Mouse (Mus musculus) ES-Bruce4 (cell line): ENCODE results near the gene Dctn3. TPM values are rescaled to one million over a fixed set of nuclear protein-coding genes. Genes with fewer than 3 reads are reported as not detected.
"Not testable (repeated sequence)": the region's sequence is repeated elsewhere in the genome, so short reads cannot be mapped to it uniquely, and the experiment has no call there.

Source experiments
- H3K27ac ChIP-seq: 2 replicates; pipeline ENCODE4 v1.5.1; 2012; ENCODE audit warnings: low read length, inconsistent platforms; ENCODE audit not compliant: insufficient read depth
- H3K27me3 ChIP-seq: 2 replicates; pipeline ENCODE4 v1.6.1; 2012; ENCODE audit warnings: mild to moderate bottlenecking, low read length, inconsistent platforms; ENCODE audit not compliant: control insufficient read depth, poor library complexity, insufficient read depth, severe bottlenecking
- H3K36me3 ChIP-seq: 2 replicates; pipeline ENCODE4 v1.6.1; 2012; ENCODE audit warnings: inconsistent platforms, mild to moderate bottlenecking, low read length, moderate library complexity; ENCODE audit not compliant: control insufficient read depth, poor library complexity, insufficient read depth, severe bottlenecking
- H3K4me1 ChIP-seq: one replicate; pipeline ENCODE4 v1.8.1; 2011; ENCODE audit warnings: low read length; ENCODE audit not compliant: control insufficient read depth, insufficient read depth
- H3K4me3 ChIP-seq: 2 replicates; pipeline ENCODE4 v1.5.1; 2011; ENCODE audit warnings: low read depth, mild to moderate bottlenecking, low read length
- H3K9ac ChIP-seq: 2 replicates; pipeline ENCODE4 v1.6.1; 2012; ENCODE audit warnings: low read depth, mild to moderate bottlenecking, inconsistent platforms; ENCODE audit not compliant: poor library complexity, severe bottlenecking
- H3K9me3 ChIP-seq: replicated peaks from 2 replicates; pipeline ENCODE4 v1.6.1; 2012; ENCODE audit warnings: mild to moderate bottlenecking, low read length, inconsistent platforms; ENCODE audit not compliant: control insufficient read depth, poor library complexity, insufficient read depth, severe bottlenecking
- CTCF ChIP-seq: IDR thresholded peaks from one replicate; pipeline ENCODE4 v1.8.1; 2011; ENCODE audit warnings: low read depth, low read length
- EP300 ChIP-seq: IDR thresholded peaks from 2 replicates; pipeline ENCODE4 v1.6.1; 2011; ENCODE audit warnings: low read depth, low read length; ENCODE audit not compliant: insufficient read depth
- POLR2A ChIP-seq: IDR thresholded peaks from one replicate; pipeline ENCODE4 v1.8.1; 2011; ENCODE audit warnings: low read length; ENCODE audit not compliant: insufficient read depth
- polyA plus RNA-seq: library from polyadenylated mRNA; stranded (reverse); fragments of >200 nt; gene quantifications from 2 replicates; pipeline ENCODE4 v1.2.4, GENCODE M21; 2011; ENCODE audit warnings: low read depth; ENCODE audit not compliant: missing spikeins, insufficient read depth, insufficient read length

The Dctn3 gene
- polyA plus RNA-seq, 1 experiment: 65.1 TPM

GRCm38 (mm10) chr4:41707011-41707535 lies 15.9 kb downstream of the Dctn3 start:
- peak; percentile 44; the same call in 1 of the 2 replicates for TF ChIP-seq EP300
- no peak for TF ChIP-seq POLR2A
- peak; percentile 83 for TF ChIP-seq CTCF
- Histone ChIP-seq H3K9me3 (no peaks in the 10 kb centered on the region), H3K4me3 (no peak overlapping the region), H3K9ac (no peak overlapping the region), H3K27ac (no peak overlapping the region), H3K4me1 (peaks cover 7% of the 10 kb centered on the region), H3K27me3 (no peaks in the 10 kb centered on the region), H3K36me3 (0 out of 2 replicates have a peak, but pooled peaks cover 3% of the 10 kb centered on the region)

- H3K9me3 ChIP-seq: no peaks in the 10 kb centered on the region
- TF ChIP-seq CTCF: no peak
- no peak for TF ChIP-seq POLR2A
- TF ChIP-seq EP300: no peak
- no peak overlapping the region for H3K4me3 ChIP-seq
- H3K36me3 ChIP-seq: no peaks in the 10 kb centered on the region
- H3K27ac ChIP-seq: no peak overlapping the region
- H3K9ac ChIP-seq: no peak overlapping the region
- peaks cover 7% of the 10 kb centered on the region for H3K4me1 ChIP-seq
- H3K27me3 ChIP-seq: no peaks in the 10 kb centered on the region
Measured at GRCm38 (mm10) chr4:41705922-41706754, 16.8 kb downstream of the Dctn3 start.

GRCm38 (mm10) chr4:41704651-41705050 lies 18.3 kb downstream of the Dctn3 start:
- no peak for TF ChIP-seq EP300
- TF ChIP-seq POLR2A: no peak
- no peak for TF ChIP-seq CTCF

GRCm38 (mm10) chr4:41702226-41702625 lies 20.7 kb downstream of the Dctn3 start:
- not testable (repeated sequence) for H3K9me3 ChIP-seq, H3K36me3 ChIP-seq, H3K4me3 ChIP-seq, H3K9ac ChIP-seq, H3K27ac ChIP-seq, H3K27me3 ChIP-seq, H3K4me1 ChIP-seq

More at GRCm38 (mm10) chr4:41704651-41705050, 18.3 kb downstream of the Dctn3 start:
- Histone ChIP-seq H3K9ac (no peak overlapping the region), H3K9me3 (no peaks in the 10 kb centered on the region), H3K4me1 (peaks cover 7% of the 10 kb centered on the region), H3K36me3 (no peaks in the 10 kb centered on the region), H3K4me3 (no peak overlapping the region), H3K27me3 (no peaks in the 10 kb centered on the region), H3K27ac (no peak overlapping the region)

GRCm38 (mm10) chr4:41700224-41700623 lies 22.7 kb downstream of the Dctn3 start:
- H3K9ac ChIP-seq, H3K27ac ChIP-seq, H3K9me3 ChIP-seq, H3K27me3 ChIP-seq, H3K4me3 ChIP-seq, H3K36me3 ChIP-seq, H3K4me1 ChIP-seq: not testable (repeated sequence)

GRCm38 (mm10) chr4:41699783-41700182 lies 23.2 kb downstream of the Dctn3 start, which contains the start of gene Il11ra1:
Gene Il11ra1 (plus strand): TSS chr4:41699989.
- H3K9me3 ChIP-seq, H3K4me1 ChIP-seq, H3K9ac ChIP-seq, H3K4me3 ChIP-seq, H3K27me3 ChIP-seq, H3K27ac ChIP-seq, H3K36me3 ChIP-seq: not testable (repeated sequence)

- H3K4me3 ChIP-seq, H3K27me3 ChIP-seq, H3K9me3 ChIP-seq, H3K4me1 ChIP-seq, H3K36me3 ChIP-seq, H3K27ac ChIP-seq, H3K9ac ChIP-seq: not testable (repeated sequence)
Measured at GRCm38 (mm10) chr4:41698421-41699016, 24.5 kb downstream of the Dctn3 start.
